Mouse (Mus musculus): Measurements from ENCODE around the gene Arap1. TPM values are rescaled to one million over a fixed set of nuclear protein-coding genes. Genes with fewer than 3 reads are reported as not detected.

Arap1 gene
- 15.9 and 24.6 TPM in 2 replicates for polyA plus RNA-seq (2016; fragmentation: Nextera tagmentation; extraction: Ambion mirVana)

DNA sequence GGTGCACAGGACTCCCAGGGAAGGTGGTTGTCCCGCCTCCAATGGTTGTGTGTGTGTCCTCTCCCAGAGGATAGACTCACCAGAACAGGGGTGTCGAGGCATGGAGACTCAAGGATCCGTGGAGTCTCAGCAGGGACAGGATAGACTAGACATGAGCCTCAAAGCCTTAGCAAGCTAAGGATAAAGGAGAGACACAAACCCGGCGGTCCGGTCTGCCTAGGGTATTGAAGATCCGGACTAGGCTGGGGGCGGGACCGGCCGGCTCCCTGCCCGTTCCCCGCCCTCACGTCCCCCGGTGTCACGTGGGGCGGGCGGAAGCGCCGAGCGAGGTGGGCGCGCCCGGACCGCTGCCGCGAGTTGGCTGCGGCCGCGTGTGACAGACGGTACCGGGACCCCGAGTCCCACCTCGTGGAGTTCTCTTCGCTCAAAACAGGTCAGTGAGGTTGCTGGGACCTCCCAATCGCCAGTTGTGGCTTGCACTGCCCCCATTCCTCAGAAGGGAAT is at the start of gene Arap1:
Gene Arap1, plus strand, starts transcription at position 301 of the 504 bp plus-strand sequence.
- 1% methylated on average over 35 of the region's 35 CpGs for WGBS
- Histone ChIP-seq H3K36me3 (0 out of 2 replicates have a peak, but pooled peaks cover 9% of the 10 kb centered on the region), H3K27ac (peak within 1 kb of the TSS; percentile 82), H3K4me3 (peak within 1 kb of the TSS; percentile 73), H3K27me3 (ENCODE audit: insufficient read depth, poor library complexity, severe bottlenecking) (peaks cover 73% of the 10 kb centered on the region), H3K9me3 (no peaks in the 10 kb centered on the region), H3K4me1 (peaks cover 71% of the 10 kb centered on the region)
- DNase-seq (ENCODE audit: low spot score), result no peak

DNA sequence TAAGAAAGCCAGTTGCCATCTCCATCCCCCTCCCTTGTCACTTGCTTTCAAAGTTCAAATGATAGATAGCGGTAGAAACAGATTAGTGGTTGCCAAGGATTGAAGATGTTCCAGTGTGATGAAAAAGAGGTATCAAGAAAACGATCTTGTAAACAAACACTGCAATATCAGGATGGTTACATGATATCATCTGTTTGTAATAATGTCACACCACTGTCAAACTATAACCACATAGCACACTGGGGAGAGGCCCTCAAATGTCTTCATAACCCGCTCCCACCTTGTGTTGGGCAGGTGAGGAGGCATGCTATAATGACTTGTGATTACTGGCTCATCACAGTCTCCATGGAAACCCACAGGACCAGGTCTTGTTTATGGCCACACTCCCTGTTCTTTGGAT is 49.5 kb upstream of the Arap1 start:
- WGBS, result 78% methylated on average over 3 of the region's 3 CpGs
- H3K27ac ChIP-seq, result no peak overlapping the region
- H3K27me3 ChIP-seq (ENCODE audit: insufficient read depth, poor library complexity, severe bottlenecking), result peaks cover 63% of the 10 kb centered on the region
- peaks cover 36% of the 10 kb centered on the region for H3K4me1 ChIP-seq
- DNase-seq (ENCODE audit: low spot score), result no peak
- no peak overlapping the region for H3K4me3 ChIP-seq
- peaks cover 17% of the 10 kb centered on the region for H3K36me3 ChIP-seq
- H3K9me3 ChIP-seq, result no peaks in the 10 kb centered on the region

DNA sequence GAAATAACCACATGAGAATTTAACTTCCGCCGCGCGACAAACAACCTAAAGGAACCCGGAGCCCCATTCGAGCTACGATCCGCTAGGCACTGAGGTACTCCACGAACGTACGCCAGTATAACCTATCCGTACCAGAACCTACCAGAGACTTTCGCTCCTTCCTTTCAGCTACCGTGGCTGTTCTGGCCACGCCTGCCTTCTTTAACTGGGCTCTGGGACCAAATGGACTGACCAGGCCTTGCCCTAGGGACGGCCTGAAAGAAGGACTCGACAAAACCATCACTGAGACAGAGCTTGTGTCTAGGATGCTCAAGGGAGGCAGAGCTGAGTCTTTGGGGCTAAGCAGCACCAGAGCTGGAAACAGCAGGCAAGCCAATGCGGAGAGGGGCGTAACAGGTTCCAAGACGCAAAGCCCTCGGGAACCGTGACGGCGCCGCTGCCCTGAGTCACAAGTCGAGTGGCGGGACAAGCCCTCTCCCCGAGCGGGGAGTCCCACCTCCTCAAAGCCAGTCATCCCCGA is 46.4 kb upstream of the Arap1 start:
- 0 out of 2 replicates have a peak, but pooled peaks cover 2% of the 10 kb centered on the region for H3K36me3 ChIP-seq
- peak overlapping the region; percentile 83 for H3K27ac ChIP-seq
- H3K9me3 ChIP-seq, result no peaks in the 10 kb centered on the region
- DNase-seq (ENCODE audit: low spot score), result peak; percentile 90
- under 1% methylated on average over 30 of the region's 30 CpGs for WGBS
- H3K4me1 ChIP-seq, result peaks cover 26% of the 10 kb centered on the region
- peaks cover 47% of the 10 kb centered on the region for H3K27me3 ChIP-seq (ENCODE audit: insufficient read depth, poor library complexity, severe bottlenecking)
- H3K4me3 ChIP-seq, result peak overlapping the region; percentile 75

DNA sequence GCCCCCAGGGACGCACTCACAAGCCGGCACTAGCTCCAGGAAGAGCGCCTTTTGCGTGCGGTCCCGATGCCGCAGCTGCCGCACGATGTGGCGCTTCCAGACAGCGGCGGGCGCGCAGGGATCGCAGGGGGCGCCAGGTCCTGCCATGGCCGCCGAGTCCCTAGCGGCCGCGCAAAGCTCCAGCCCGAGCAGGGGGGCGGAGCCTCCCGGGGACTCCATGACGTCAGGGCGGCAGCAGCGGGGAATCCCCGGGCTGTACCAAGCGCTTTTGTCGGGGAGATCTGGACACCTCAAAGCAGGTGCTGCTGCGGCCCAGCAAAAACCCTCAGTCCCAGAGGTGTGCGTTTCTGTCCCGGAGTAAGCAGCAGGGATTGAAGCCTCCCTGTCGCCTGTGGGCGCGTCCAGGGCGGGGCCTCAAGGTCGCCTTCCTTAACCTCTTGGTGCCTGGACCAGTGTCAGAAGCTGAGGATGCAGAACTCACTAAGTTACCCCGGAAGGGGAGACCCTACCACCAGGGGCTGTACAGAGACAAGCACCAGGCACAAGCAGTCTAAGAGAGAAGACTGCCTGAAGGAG is 45.9 kb upstream of the Arap1 start, which contains the start of gene Atg16l2:
Gene Atg16l2, minus strand, starts transcription at position 371 of the 576 bp plus-strand sequence.
- Histone ChIP-seq H3K4me3 (peak within 1 kb of the TSS; percentile 75), H3K27ac (peak within 1 kb of the TSS; percentile 83), H3K27me3 (ENCODE audit: insufficient read depth, poor library complexity, severe bottlenecking) (peaks cover 42% of the 10 kb centered on the region), H3K9me3 (no peaks in the 10 kb centered on the region), H3K4me1 (peaks cover 24% of the 10 kb centered on the region), H3K36me3 (0 out of 2 replicates have a peak, but pooled peaks cover 2% of the 10 kb centered on the region)
- DNase-seq (ENCODE audit: low spot score), result peak; percentile 96
- under 1% methylated on average over 39 of the region's 39 CpGs for WGBS

DNA sequence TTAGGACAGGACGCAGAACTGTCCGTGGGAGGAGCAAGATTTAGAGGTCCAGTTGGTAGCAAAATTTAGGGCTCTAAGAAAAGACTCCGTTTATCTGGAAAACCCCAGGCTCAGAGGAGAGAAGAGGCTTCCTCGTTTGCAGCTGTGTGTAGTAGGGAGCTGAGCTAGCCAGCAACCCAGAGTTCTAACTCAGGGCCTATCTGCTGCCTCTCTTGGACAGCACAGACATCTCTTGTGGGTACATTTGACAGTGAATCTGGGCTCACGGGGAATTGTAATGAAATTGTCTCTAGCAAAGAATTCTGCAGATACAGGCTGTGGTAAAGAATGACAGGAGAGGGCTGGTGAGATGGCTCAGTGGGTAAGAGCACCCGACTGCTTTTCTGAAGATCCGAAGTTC is 45.2 kb upstream of the Arap1 start:
- no peak for DNase-seq (ENCODE audit: low spot score)
- 0 out of 2 replicates have a peak, but pooled peaks cover 2% of the 10 kb centered on the region for H3K36me3 ChIP-seq
- H3K27ac ChIP-seq, result peak overlapping the region; percentile 83
- no peaks in the 10 kb centered on the region for H3K9me3 ChIP-seq
- 30% methylated on average over 7 of the region's 7 CpGs for WGBS
- H3K4me1 ChIP-seq, result peaks cover 24% of the 10 kb centered on the region
- peaks cover 34% of the 10 kb centered on the region for H3K27me3 ChIP-seq (ENCODE audit: insufficient read depth, poor library complexity, severe bottlenecking)
- H3K4me3 ChIP-seq, result peak overlapping the region; percentile 75

DNA sequence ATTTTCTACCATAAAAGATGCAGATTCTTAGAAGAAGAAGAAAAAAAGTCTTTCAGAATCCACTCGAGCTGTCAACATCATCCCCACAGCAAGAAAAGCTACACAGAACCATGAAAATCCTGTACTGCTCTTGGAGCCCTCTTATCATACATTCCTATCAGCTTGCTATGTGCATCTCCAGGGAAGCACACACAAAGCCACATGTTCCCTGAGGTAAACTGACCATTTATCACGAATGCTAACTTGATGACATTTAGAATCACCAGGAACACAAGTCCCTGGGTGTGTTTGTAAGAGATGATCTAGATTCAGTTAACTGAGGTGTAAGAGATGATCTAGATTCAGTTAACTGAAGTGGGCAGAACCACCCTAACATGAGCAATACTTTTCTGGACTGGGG is 41.0 kb upstream of the Arap1 start:
- 33% methylated on average over 2 of the region's 2 CpGs for WGBS
- H3K27ac ChIP-seq, result no peak overlapping the region
- H3K4me1 ChIP-seq, result peaks cover 15% of the 10 kb centered on the region
- no peak overlapping the region for H3K4me3 ChIP-seq
- H3K9me3 ChIP-seq, result no peaks in the 10 kb centered on the region
- no peak for DNase-seq (ENCODE audit: low spot score)
- H3K36me3 ChIP-seq, result no peaks in the 10 kb centered on the region
- no peaks in the 10 kb centered on the region for H3K27me3 ChIP-seq (ENCODE audit: insufficient read depth, poor library complexity, severe bottlenecking)

DNA sequence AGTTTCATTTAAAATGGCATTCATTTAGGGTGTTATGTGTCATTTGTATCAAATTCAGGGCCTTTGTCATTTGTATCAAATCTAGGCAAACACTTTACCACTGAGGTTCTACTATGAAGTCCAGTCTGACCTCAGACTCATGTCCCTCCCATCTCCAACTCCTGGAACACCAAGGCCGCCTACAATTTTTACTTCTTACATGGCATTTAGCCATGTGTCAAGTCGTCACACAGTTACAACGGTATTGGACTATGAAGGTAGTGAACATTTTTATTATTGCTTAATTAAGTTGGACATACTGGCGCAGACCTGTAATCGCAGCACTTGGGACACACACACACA is 37.9 kb upstream of the Arap1 start:
- Histone ChIP-seq H3K27ac (peak overlapping the region; percentile 89), H3K4me3 (peak overlapping the region; percentile 63), H3K4me1 (peaks cover 17% of the 10 kb centered on the region; the same call in 1 of the 2 replicates), H3K9me3 (no peaks in the 10 kb centered on the region), H3K27me3 (ENCODE audit: insufficient read depth, poor library complexity, severe bottlenecking) (no peaks in the 10 kb centered on the region), H3K36me3 (no peaks in the 10 kb centered on the region)
- WGBS, result 38% methylated on average over 5 of the region's 5 CpGs
- DNase-seq (ENCODE audit: low spot score), result no peak

DNA sequence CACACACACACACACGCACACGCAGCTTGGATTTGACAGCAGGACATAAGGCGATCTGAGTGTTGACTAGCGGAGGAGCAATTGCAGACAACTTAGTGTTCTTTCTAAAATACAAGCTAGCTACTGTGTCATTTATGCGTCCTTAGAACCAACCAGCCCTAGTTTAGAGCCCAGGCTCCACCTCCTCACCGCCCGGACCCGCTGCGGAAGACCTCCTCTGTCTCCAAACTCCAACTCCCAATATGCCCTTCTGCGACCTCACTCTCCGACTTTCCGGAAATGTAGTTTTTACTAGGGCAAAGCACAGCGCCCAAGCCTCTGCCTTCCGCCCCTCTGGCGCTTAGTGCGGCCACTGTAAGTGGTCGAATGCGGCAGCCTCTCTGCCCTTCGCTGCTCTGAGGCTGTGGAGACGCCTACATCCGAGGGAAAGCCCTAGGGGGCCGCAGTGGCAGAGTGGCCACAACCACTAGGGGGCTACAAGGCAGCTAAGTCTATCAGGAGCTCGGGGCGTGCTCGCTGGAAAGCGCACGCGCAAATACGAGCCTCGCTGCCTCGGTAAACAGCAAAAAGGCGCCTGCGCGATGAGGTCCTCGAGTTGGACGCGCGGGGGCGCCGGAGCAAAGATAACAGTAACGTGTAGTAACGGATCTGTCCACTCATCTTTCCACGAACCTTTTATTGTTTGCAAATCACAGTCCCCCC is 37.4 kb upstream of the Arap1 start:
- peak; percentile 98 for DNase-seq (ENCODE audit: low spot score)
- Histone ChIP-seq H3K36me3 (no peaks in the 10 kb centered on the region), H3K27ac (peak overlapping the region; percentile 89), H3K27me3 (ENCODE audit: insufficient read depth, poor library complexity, severe bottlenecking) (no peaks in the 10 kb centered on the region), H3K9me3 (no peaks in the 10 kb centered on the region), H3K4me1 (peaks cover 23% of the 10 kb centered on the region), H3K4me3 (peak overlapping the region; percentile 63)
- WGBS, result under 1% methylated on average over 43 of the region's 43 CpGs

DNA sequence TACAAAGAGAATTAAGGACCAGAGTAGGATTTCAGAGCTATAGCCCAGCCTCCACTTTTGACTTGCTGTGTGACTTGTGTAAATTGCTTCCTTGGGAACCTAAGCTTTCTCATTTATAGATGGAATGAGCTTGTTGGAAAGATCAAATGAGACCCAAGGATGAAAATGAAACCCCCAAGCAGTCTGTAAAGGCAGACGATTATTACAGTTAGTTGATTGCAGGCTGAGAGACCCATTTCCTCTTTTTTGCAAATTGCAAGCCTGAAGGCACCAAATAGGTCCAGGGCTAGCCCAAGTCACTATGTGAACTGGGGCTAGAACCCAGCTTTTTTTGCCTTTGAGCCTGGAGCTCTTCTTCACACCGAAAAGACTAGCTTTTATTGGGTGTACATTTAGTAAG is 36.8 kb upstream of the Arap1 start:
- Histone ChIP-seq H3K4me3 (peak overlapping the region; percentile 63), H3K9me3 (no peaks in the 10 kb centered on the region), H3K27ac (peak overlapping the region; percentile 89), H3K36me3 (no peaks in the 10 kb centered on the region), H3K27me3 (ENCODE audit: insufficient read depth, poor library complexity, severe bottlenecking) (no peaks in the 10 kb centered on the region), H3K4me1 (peaks cover 23% of the 10 kb centered on the region)
- 32% methylated on average over 2 of the region's 2 CpGs for WGBS
- DNase-seq (ENCODE audit: low spot score), result no peak

DNA sequence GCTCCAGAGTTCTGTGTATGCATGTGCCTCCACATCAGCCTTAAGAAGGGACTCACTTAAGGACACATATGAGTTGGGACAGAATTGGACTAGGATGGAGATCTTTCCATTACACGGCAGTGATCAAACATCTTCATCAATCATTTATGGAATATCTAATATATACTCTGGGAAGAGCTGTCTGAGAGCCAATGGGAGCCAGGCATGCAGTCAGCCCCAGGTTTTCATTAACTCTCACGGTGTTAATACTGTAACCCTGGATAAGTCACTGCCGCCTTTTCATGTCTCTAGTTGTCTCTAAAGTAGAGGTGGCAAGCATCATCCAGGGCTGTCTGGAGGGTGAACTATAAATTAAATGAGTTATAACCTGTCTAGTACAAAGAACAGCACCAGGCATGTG is 34.8 kb upstream of the Arap1 start:
- Histone ChIP-seq H3K27me3 (ENCODE audit: insufficient read depth, poor library complexity, severe bottlenecking) (peaks cover 5% of the 10 kb centered on the region; the same call in 1 of the 2 replicates), H3K36me3 (no peaks in the 10 kb centered on the region), H3K27ac (no peak overlapping the region), H3K4me1 (peaks cover 27% of the 10 kb centered on the region), H3K4me3 (no peak overlapping the region), H3K9me3 (no peaks in the 10 kb centered on the region)
- WGBS, result 71% methylated on average over 3 of the region's 3 CpGs
- no peak for DNase-seq (ENCODE audit: low spot score)

DNA sequence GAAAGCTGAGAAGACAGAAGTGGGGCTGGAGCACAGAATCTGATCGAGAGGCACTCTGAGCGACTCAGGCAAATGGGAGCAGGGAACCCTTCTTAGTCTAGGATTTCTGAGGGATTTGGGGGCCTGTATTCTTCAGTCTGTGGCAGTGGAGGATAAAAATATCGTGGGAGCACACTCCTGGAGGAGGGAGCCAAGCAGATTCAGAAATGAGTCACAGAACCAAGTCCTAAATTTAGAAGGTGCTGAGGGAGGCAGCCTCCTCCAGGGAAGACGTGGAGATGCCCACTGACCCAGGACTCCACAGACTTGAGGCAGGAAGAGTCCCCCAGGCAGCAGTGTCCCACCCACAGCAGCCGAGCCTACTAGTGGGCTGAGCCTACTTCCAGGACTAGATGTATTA is 33.5 kb upstream of the Arap1 start:
- Histone ChIP-seq H3K4me3 (no peak overlapping the region), H3K36me3 (no peaks in the 10 kb centered on the region), H3K9me3 (no peaks in the 10 kb centered on the region), H3K27ac (no peak overlapping the region), H3K27me3 (ENCODE audit: insufficient read depth, poor library complexity, severe bottlenecking) (peaks cover 18% of the 10 kb centered on the region), H3K4me1 (peaks cover 36% of the 10 kb centered on the region)
- no peak for DNase-seq (ENCODE audit: low spot score)
- 55% methylated on average over 5 of the region's 5 CpGs for WGBS

DNA sequence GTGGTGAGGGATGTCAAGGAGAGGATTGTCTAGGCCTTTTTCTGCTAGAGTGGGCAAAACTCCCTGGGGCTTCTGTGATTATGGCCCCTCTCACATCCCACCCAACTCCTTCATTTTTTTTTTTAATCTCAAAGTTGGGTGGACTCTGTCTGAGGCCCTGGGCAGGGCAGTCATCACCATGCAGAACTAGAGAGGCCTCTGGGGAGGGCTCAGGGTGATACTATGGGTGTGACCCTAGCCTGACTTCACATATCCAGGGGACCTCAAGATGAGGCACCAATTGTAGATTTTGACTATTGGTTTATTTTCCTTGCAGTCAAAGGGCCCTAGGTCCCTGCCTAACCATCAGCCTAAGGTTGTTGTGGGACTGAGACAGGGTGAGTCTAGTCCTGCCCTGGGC is 32.2 kb upstream of the Arap1 start:
- H3K9me3 ChIP-seq, result no peaks in the 10 kb centered on the region
- H3K36me3 ChIP-seq, result no peaks in the 10 kb centered on the region
- DNase-seq (ENCODE audit: low spot score), result no peak
- no peak overlapping the region for H3K4me3 ChIP-seq
- H3K27ac ChIP-seq, result no peak overlapping the region
- peaks cover 45% of the 10 kb centered on the region for H3K4me1 ChIP-seq
- H3K27me3 ChIP-seq (ENCODE audit: insufficient read depth, poor library complexity, severe bottlenecking), result peaks cover 30% of the 10 kb centered on the region

DNA sequence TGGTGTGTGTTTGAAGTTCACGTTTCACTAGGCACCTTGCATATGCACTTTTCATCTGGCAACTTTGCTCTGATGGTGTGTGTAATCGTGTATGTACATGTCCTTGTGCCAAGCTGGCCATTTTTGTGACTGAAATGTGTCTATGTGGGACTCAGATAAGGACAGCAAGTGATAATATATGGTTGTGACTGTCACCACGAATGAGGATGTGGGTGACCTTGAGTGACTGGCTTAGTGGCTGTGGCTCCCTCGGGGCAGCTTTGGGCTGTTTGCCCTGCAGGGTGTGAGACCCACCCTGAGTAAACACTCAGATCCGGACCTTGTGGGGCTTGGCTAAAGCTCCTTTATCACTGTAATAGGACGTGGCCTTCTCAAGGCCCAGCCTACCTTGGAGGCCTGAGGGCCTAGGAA is 31.3 kb upstream of the Arap1 start:
- Histone ChIP-seq H3K27me3 (ENCODE audit: insufficient read depth, poor library complexity, severe bottlenecking) (peaks cover 34% of the 10 kb centered on the region), H3K36me3 (no peaks in the 10 kb centered on the region), H3K4me1 (peaks cover 51% of the 10 kb centered on the region), H3K27ac (no peak overlapping the region), H3K4me3 (no peak overlapping the region), H3K9me3 (no peaks in the 10 kb centered on the region)
- no peak for DNase-seq (ENCODE audit: low spot score)
- WGBS, result 51% methylated on average over 6 of the region's 6 CpGs

Data from heart, embryonic 10.5 days (tissue).